Mouse (Mus musculus) CD8-positive naive resting alpha-beta T cell, adult 57 days (primary cell): ENCODE measurements around the gene Lef1. TPM values are rescaled to one million over a fixed set of nuclear protein-coding genes. Genes with fewer than 3 reads are reported as not detected.

Experiments
- total RNA-seq: library from RNA; stranded (reverse); gene quantifications from one replicate; pipeline ENCODE4 v1.2.4, GENCODE M21; 2023

Gene Lef1
- 785 TPM for total RNA-seq

GRCm38 (mm10) chr3:131110191-131111150 is at the start of gene Lef1:
TSS of gene Lef1 (plus strand) at chr3:131110471.

GRCm38 (mm10) chr3:131271559-131272373 is 161.5 kb downstream of the Lef1 start, which contains the start of gene Hadh:
TSS of gene Hadh (minus strand) at chr3:131272101.

Other genes with a start within 250 kb of the Lef1 start
- gene Hadh, start 161.6 kb downstream of the Lef1 start, total RNA-seq = 24.5 TPM
- 1.2 TPM for gene Cyp2u1, start 192.8 kb downstream of the Lef1 start, total RNA-seq